Mouse (Mus musculus) heart, postnatal 0 days (tissue): ENCODE results near the gene Dock4.

ENCODE experiments used
- CTCF ChIP-seq: IDR thresholded peaks from 2 replicates; pipeline ENCODE4 v1.5.1; 2016; ENCODE audit warnings: antibody characterized with exemption, control low read depth, low read depth
- EP300 ChIP-seq: IDR thresholded peaks from 2 replicates; pipeline ENCODE4 v1.6.1; 2016; ENCODE audit warnings: antibody characterized with exemption, low read depth

GRCm38 (mm10) chr12:40679713-40680112 is 234.0 kb downstream of the Dock4 start:
- TF ChIP-seq CTCF: peak; percentile 29
- no peak for TF ChIP-seq EP300
